Mouse (Mus musculus) T-helper 1 cell (primary cell): ENCODE measurements at regions not wholly inside any gene's neighbourhood (a gene's known extent, or its start where the extent isn't known, plus 50 kb on each side); places are given as distances from the start of the nearest gene placed in this dataset.

Source experiments
- in situ Hi-C: fragments of 300-600 bp; cut with MboI, MseI; formaldehyde crosslinking; loops from one replicate; pipeline ENCODE4 v1.15.1; 2025; ENCODE audit warnings: high pct_unique_total_duplicates

GRCm38 (mm10) chr7:59080109-59080508 lies 148.4 kb upstream of the Ube3a start:
- in situ Hi-C loops, result loop anchor here (10.0 kb wide), 1 partner anchor 495 kb away; no protein-coding TSS in a partner anchor
